Mouse (Mus musculus) urinary bladder, postnatal 36 days (tissue): ENCODE results near the gene Speer3.
"Not testable (repeated sequence)": the region's sequence is repeated elsewhere in the genome, so short reads cannot be mapped to it uniquely, and the experiment has no call there.

Experiments used
- DNase-seq, 2 experiments: peaks; one replicate each; pipeline ENCODE4 v3.0.0; 2022; ENCODE audit warnings: low spot score in 2 of 2, mixed read lengths in 1 of 2

The Speer3 gene

GRCm38 (mm10) chr5:13791319-13791718 lies at the start of gene Speer3:
TSS of gene Speer3 (plus strand) at chr5:13791619.
- no peak for DNase-seq

- not testable (repeated sequence) for DNase-seq
Observed at GRCm38 (mm10) chr5:13810496-13810895, 19.1 kb downstream of the Speer3 start.

- no peak for DNase-seq
Observed at GRCm38 (mm10) chr5:13825108-13825507, 33.7 kb downstream of the Speer3 start.

DNA sequence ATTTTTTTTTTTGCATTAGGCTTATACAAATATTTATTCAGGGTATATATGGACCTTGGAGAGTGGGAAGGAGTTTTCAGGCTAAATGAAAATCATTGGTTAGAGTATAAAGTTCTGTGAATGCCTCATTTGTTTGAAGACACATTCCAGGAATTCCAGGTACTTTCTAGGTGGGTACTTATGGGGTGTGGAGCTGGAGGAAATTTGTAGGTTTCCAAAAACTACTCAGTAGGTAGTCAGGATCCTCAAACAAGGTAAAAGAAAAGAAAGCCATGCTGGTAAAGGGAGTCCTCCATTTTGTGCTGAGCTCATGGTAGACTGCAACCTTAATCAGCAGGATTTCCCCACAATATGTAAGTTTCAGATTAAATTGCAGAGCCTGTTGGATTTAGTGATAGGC lies 35.3 kb downstream of the Speer3 start:
- no peak for DNase-seq

DNA sequence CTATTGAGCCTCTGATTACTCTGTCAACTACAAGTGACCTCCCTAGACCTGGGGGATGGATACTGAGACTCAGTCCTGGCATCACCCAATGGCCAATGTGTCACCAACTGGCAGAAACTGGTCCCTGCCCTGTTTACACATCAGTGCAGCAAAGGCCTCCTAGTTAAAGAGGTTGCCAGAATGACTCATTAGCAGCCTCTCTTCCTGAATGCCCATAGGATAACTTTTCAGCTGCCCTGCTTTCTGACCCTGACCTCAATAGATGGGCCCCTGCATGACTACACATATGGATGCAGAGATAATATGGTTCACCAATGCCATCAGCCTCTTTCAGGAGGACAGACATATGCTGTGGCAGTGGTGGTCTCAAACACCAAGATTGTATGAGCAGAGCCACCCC lies 52.9 kb downstream of the Speer3 start:
- DNase-seq, result no peak
